Mouse (Mus musculus): Measurements from ENCODE around the gene Pak1ip1.

Gene Pak1ip1

GRCm38 (mm10) chr13:41006244-41006643, 5.4 kb downstream of the Pak1ip1 start:
- in situ Hi-C loops (cut with MboI) = no loop called here

GRCm38 (mm10) chr13:41008271-41008670, 7.4 kb downstream of the Pak1ip1 start:
- in situ Hi-C loops (cut with MboI) = no loop called here

- in situ Hi-C loops (cut with MboI) = no loop called here
These were observed 8.1 kb downstream of the Pak1ip1 start for GRCm38 (mm10) chr13:41008946-41009345.

GRCm38 (mm10) chr13:41015829-41016634, 15.2 kb downstream of the Pak1ip1 start, which contains the start of gene Tmem14c:
Tmem14c (plus strand) TSS chr13:41016292.
- in situ Hi-C loops (cut with MboI) = no loop called here

GRCm38 (mm10) chr13:41016797-41017405, 16.1 kb downstream of the Pak1ip1 start:
- in situ Hi-C loops (cut with MboI) = no loop called here

GRCm38 (mm10) chr13:41017832-41018231, 17.0 kb downstream of the Pak1ip1 start:
- in situ Hi-C loops (cut with MboI) = no loop called here

GRCm38 (mm10) chr13:41018236-41018635, 17.4 kb downstream of the Pak1ip1 start:
- in situ Hi-C loops (cut with MboI) = no loop called here

- in situ Hi-C loops (cut with MboI) = no loop called here
These were observed 18.2 kb downstream of the Pak1ip1 start for GRCm38 (mm10) chr13:41018756-41019591.

GRCm38 (mm10) chr13:41020494-41020893, 19.7 kb downstream of the Pak1ip1 start:
- in situ Hi-C loops (cut with MboI) = no loop called here

- in situ Hi-C loops (cut with MboI) = no loop called here
These were observed 20.8 kb downstream of the Pak1ip1 start for GRCm38 (mm10) chr13:41021607-41022006.

GRCm38 (mm10) chr13:41022099-41022498, 21.3 kb downstream of the Pak1ip1 start:
- in situ Hi-C loops (cut with MboI) = no loop called here

GRCm38 (mm10) chr13:41030098-41030497, 29.3 kb downstream of the Pak1ip1 start:
- in situ Hi-C loops (cut with MboI) = no loop called here

- in situ Hi-C loops (cut with MboI) = no loop called here
These were observed 41.7 kb downstream of the Pak1ip1 start for GRCm38 (mm10) chr13:41042511-41042910.

GRCm38 (mm10) chr13:41045901-41046300, 45.1 kb downstream of the Pak1ip1 start:
- in situ Hi-C loops (cut with MboI) = no loop called here

GRCm38 (mm10) chr13:41047280-41047679, 46.5 kb downstream of the Pak1ip1 start:
- in situ Hi-C loops (cut with MboI) = no loop called here

- in situ Hi-C loops (cut with MboI) = no loop called here
These were observed 51.1 kb downstream of the Pak1ip1 start for GRCm38 (mm10) chr13:41051965-41052364.
